Mouse (Mus musculus) hindbrain, embryonic 11.5 days (tissue): ENCODE data around the gene Clmp. TPM values are rescaled to one million over a fixed set of nuclear protein-coding genes. Genes with fewer than 3 reads are reported as not detected.
A peak's percentile ranks its signal among the peaks of the same experiment; 100 is the strongest.

Experiments
- ATAC-seq: fragments of 200-750 bp; cut with Nextera tagmentation; 2 replicates; pipeline ENCODE4 v1.8.0; 2017; ENCODE audit warnings: mild to moderate bottlenecking, moderate TSS enrichment, moderate library complexity; ENCODE audit not compliant: low FRiP score
- DNase-seq: peaks from one replicate; pipeline ENCODE4 v3.0.0-alpha.2; 2015; ENCODE audit warnings: low spot score
- H3K27ac ChIP-seq: fragments of 300-500 bp; sonication (generic); 2 replicates; pipeline ENCODE4 v1.5.1; 2014; ENCODE audit warnings: mild to moderate bottlenecking, low read depth, low read length
- H3K27me3 ChIP-seq: fragments of 300-500 bp; sonication (generic); 2 replicates; pipeline ENCODE4 v1.6.1; 2014; ENCODE audit warnings: mild to moderate bottlenecking, low read length, moderate library complexity, mixed read lengths; ENCODE audit not compliant: control insufficient read depth, insufficient read depth
- H3K36me3 ChIP-seq: fragments of 300-500 bp; sonication (generic); 2 replicates; pipeline ENCODE4 v1.6.1; 2014; ENCODE audit warnings: mild to moderate bottlenecking, low read length, moderate library complexity, mixed read lengths; ENCODE audit not compliant: control insufficient read depth, insufficient read depth
- H3K4me1 ChIP-seq: fragments of 300-500 bp; sonication (generic); replicated peaks from 2 replicates; pipeline ENCODE4 v1.6.1; 2014; ENCODE audit warnings: low read length, mixed read lengths; ENCODE audit not compliant: control insufficient read depth, insufficient read depth
- H3K4me2 ChIP-seq: fragments of 300-500 bp; sonication (generic); replicated peaks from 2 replicates; pipeline ENCODE4 v1.6.1; 2014; ENCODE audit warnings: mild to moderate bottlenecking, low read depth, low read length
- H3K4me3 ChIP-seq: fragments of 300-500 bp; sonication (generic); 2 replicates; pipeline ENCODE4 v1.5.1; 2014; ENCODE audit warnings: low read depth, low read length
- H3K9ac ChIP-seq: fragments of 300-500 bp; sonication (generic); 2 replicates; pipeline ENCODE4 v1.6.1; 2014; ENCODE audit warnings: low read depth, low read length
- H3K9me3 ChIP-seq: fragments of 300-500 bp; sonication (generic); 2 replicates; pipeline ENCODE4 v1.6.1; 2016; ENCODE audit warnings: low read length; ENCODE audit not compliant: control insufficient read depth
- WGBS: fragments of 180-500 bp; shearing (Covaris S2); extraction: QIAGEN DNeasy Blood & Tissue Kit; methylation state at CpG from one replicate; pipeline ENCODE4 v1.1.7; 2014; 5-methylcytosine and 5-hydroxymethylcytosine counted together
- polyA plus RNA-seq: library from polyadenylated mRNA; unstranded; fragments of >200 nt; fragmentation: Nextera tagmentation; extraction: Ambion mirVana; gene quantifications from 2 replicates; pipeline ENCODE4 v1.2.1, GENCODE M21; 2014

Clmp gene
- polyA plus RNA-seq = 44.1 and 45.6 TPM in 2 replicates

DNA sequence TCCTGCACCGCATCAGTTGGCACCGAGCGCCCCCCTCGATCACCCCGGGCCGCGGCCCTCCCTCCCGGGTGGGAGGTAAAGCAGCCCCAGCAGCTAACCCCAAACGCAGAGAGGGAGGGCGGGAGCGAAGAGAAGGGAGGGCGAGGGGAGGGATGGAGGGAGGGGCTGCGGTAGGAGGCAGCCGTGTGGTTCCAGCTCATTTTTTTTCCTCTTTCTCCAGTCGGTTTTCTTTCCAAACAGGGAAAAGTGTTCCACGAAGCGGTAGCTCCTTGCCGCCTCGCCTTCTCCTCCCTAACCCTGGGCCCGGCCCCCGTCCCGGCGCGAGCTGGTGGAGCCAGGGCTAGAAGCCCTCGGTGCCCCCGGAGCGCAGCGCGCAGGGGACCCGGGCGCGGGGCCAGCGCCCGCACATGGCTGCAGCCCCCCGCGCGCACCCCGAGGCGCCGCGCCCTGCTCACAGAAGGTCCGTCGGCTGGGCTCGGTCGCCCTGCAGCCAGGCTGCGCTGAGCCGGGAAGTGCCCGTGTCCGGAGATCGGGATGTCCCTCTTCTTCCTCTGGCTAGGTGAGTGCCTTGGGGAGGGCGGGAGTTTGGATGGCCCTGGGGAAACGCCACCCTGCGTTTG, at the start of gene Clmp:
Clmp (plus strand) TSS at position 162 of the 620 bp plus-strand sequence.
- no peaks in the 10 kb centered on the region for H3K36me3 ChIP-seq
- H3K4me1 ChIP-seq = no peaks in the 10 kb centered on the region
- peak; percentile 74 for DNase-seq
- WGBS = under 1% methylated on average over 50 of the region's 53 CpGs
- H3K9ac ChIP-seq = peak within 1 kb of the TSS; percentile 88
- 0 out of 2 replicates have a peak, but pooled peaks cover 4% of the 10 kb centered on the region for H3K27me3 ChIP-seq
- peak within 1 kb of the TSS; percentile 94 for H3K27ac ChIP-seq
- H3K9me3 ChIP-seq = no peaks in the 10 kb centered on the region
- H3K4me2 ChIP-seq = peak within 1 kb of the TSS; percentile 96
- peak within 1 kb of the TSS; percentile 79 for H3K4me3 ChIP-seq
- peak; percentile 78 for ATAC-seq

- ATAC-seq = no peak
- WGBS = 23% methylated on average over 2 of the region's 2 CpGs
- Histone ChIP-seq H3K9me3 (no peaks in the 10 kb centered on the region), H3K36me3 (no peaks in the 10 kb centered on the region), H3K27ac (no peak overlapping the region), H3K9ac (no peak overlapping the region), H3K4me2 (no peak overlapping the region), H3K4me3 (no peak overlapping the region), H3K27me3 (no peaks in the 10 kb centered on the region), H3K4me1 (0 out of 2 replicates have a peak, but pooled peaks cover 6% of the 10 kb centered on the region)
- peak; percentile 74 for DNase-seq
Observed at GRCm38 (mm10) chr9:40636054-40636453, 49.7 kb upstream of the Clmp start.

GRCm38 (mm10) chr9:40637705-40638393, 47.9 kb upstream of the Clmp start:
- Histone ChIP-seq H3K9me3 (no peaks in the 10 kb centered on the region), H3K4me1 (0 out of 2 replicates have a peak, but pooled peaks cover 10% of the 10 kb centered on the region), H3K27ac (peak overlapping the region; percentile 86), H3K27me3 (no peaks in the 10 kb centered on the region), H3K9ac (peak overlapping the region; percentile 33; the same call in 1 of the 2 replicates), H3K4me3 (peak overlapping the region; percentile 26), H3K4me2 (peak overlapping the region; percentile 44), H3K36me3 (no peaks in the 10 kb centered on the region)
- peak; percentile 32 for ATAC-seq
- WGBS = 23% methylated on average over 8 of the region's 8 CpGs
- no peak for DNase-seq

GRCm38 (mm10) chr9:40638394-40639049, 47.2 kb upstream of the Clmp start:
- Histone ChIP-seq H3K4me1 (0 out of 2 replicates have a peak, but pooled peaks cover 11% of the 10 kb centered on the region), H3K27ac (peak overlapping the region; percentile 86), H3K9me3 (no peaks in the 10 kb centered on the region), H3K4me2 (peak overlapping the region; percentile 44), H3K9ac (peak overlapping the region; percentile 47), H3K36me3 (no peaks in the 10 kb centered on the region), H3K27me3 (no peaks in the 10 kb centered on the region), H3K4me3 (peak overlapping the region; percentile 26)
- 3% methylated on average over 14 of the region's 14 CpGs for WGBS
- peak; percentile 85 for DNase-seq
- ATAC-seq = peak; percentile 92

GRCm38 (mm10) chr9:40639536-40640187, 46.1 kb upstream of the Clmp start:
- 0 out of 2 replicates have a peak, but pooled peaks cover 11% of the 10 kb centered on the region for H3K4me1 ChIP-seq
- 86% methylated on average over 10 of the region's 10 CpGs for WGBS
- no peak overlapping the region for H3K4me3 ChIP-seq
- no peak overlapping the region for H3K9ac ChIP-seq
- no peaks in the 10 kb centered on the region for H3K36me3 ChIP-seq
- H3K27ac ChIP-seq = no peak overlapping the region
- H3K27me3 ChIP-seq = no peaks in the 10 kb centered on the region
- no peak for DNase-seq
- H3K9me3 ChIP-seq = no peaks in the 10 kb centered on the region
- no peak overlapping the region for H3K4me2 ChIP-seq
- ATAC-seq = no peak

- no peak for DNase-seq
- Histone ChIP-seq H3K4me2 (no peak overlapping the region), H3K9ac (no peak overlapping the region), H3K4me1 (0 out of 2 replicates have a peak, but pooled peaks cover 11% of the 10 kb centered on the region), H3K4me3 (no peak overlapping the region), H3K9me3 (no peaks in the 10 kb centered on the region), H3K36me3 (no peaks in the 10 kb centered on the region), H3K27me3 (no peaks in the 10 kb centered on the region), H3K27ac (no peak overlapping the region)
- 75% methylated on average over 2 of the region's 2 CpGs for WGBS
- ATAC-seq = no peak
Observed at GRCm38 (mm10) chr9:40641318-40641717, 44.4 kb upstream of the Clmp start.

GRCm38 (mm10) chr9:40642470-40643220, 43.1 kb upstream of the Clmp start:
- 0 out of 2 replicates have a peak, but pooled peaks cover 8% of the 10 kb centered on the region for H3K4me1 ChIP-seq
- H3K27me3 ChIP-seq = no peaks in the 10 kb centered on the region
- H3K9ac ChIP-seq = peak overlapping the region; percentile 53; the same call in 1 of the 2 replicates
- DNase-seq (peak; percentile 40), ATAC-seq (no peak)
- WGBS = 11% methylated on average over 16 of the region's 16 CpGs
- H3K4me2 ChIP-seq = no peak overlapping the region
- H3K36me3 ChIP-seq = no peaks in the 10 kb centered on the region
- H3K9me3 ChIP-seq = no peaks in the 10 kb centered on the region
- peak overlapping the region; percentile 65 for H3K27ac ChIP-seq
- no peak overlapping the region for H3K4me3 ChIP-seq

- DNase-seq (no peak), ATAC-seq (no peak)
- H3K4me3 ChIP-seq = no peak overlapping the region
- H3K9me3 ChIP-seq = no peaks in the 10 kb centered on the region
- H3K27ac ChIP-seq = no peak overlapping the region
- no peak overlapping the region for H3K4me2 ChIP-seq
- H3K4me1 ChIP-seq = no peaks in the 10 kb centered on the region
- no peaks in the 10 kb centered on the region for H3K36me3 ChIP-seq
- no peaks in the 10 kb centered on the region for H3K27me3 ChIP-seq
- 96% methylated on average over 3 of the region's 3 CpGs for WGBS
- H3K9ac ChIP-seq = no peak overlapping the region
Observed at GRCm38 (mm10) chr9:40649444-40649843, 36.3 kb upstream of the Clmp start.
